Comparison of ENCODE assay signal across 8 mouse cellular contexts in genomic region chrX:144317548-144318163, GRCm38 (mm10). TPM values are rescaled to one million over a fixed set of nuclear protein-coding genes. Genes with fewer than 3 reads are reported as not detected.
DNase-seq lines count a peak whose midpoint lies in the region; ATAC-seq lines count a peak whose summit lies in the region.

Gene Alg13, plus strand, starts transcription at chrX:144317804.

- no peaks in the 10 kb centered on the region for H3K27me3 ChIP-seq in heart, embryonic 13.5 days (replicated peaks)
- H3K27me3 ChIP-seq in liver, embryonic 11.5 days (replicated peaks; ENCODE audit: control insufficient read depth, insufficient read depth, low read length) = no peaks in the 10 kb centered on the region; the same call in 1 of the 2 replicates
- no peaks in the 10 kb centered on the region for H3K27me3 ChIP-seq in splenic B cell, adult 2 months (ENCODE audit: control insufficient read depth, insufficient read depth, low read length, poor library complexity, severe bottlenecking)

- no peaks in the 10 kb centered on the region for H3K4me1 ChIP-seq in brown adipose tissue, adult 24 weeks (ENCODE audit: control insufficient read depth, insufficient read depth, insufficient read length, low read length)
- H3K4me1 ChIP-seq in heart, embryonic 13.5 days = 0 out of 2 replicates have a peak, but pooled peaks cover 2% of the 10 kb centered on the region
- no peaks in the 10 kb centered on the region; the same call in none of the 2 replicates for H3K4me1 ChIP-seq in liver, embryonic 11.5 days (replicated peaks; ENCODE audit: control insufficient read depth, insufficient read depth, low read length)

- H3K27ac ChIP-seq in brown adipose tissue, adult 24 weeks (replicated peaks; ENCODE audit: low read depth, low read length) = no peak within 1 kb of the TSS
- peak within 1 kb of the TSS; percentile 73 for H3K27ac ChIP-seq in heart, embryonic 13.5 days (replicated peaks)
- peak within 1 kb of the TSS; percentile 52 for H3K27ac ChIP-seq in liver, embryonic 11.5 days (ENCODE audit: low read depth, low read length)

- ATAC-seq in erythroid progenitor cell, adult 5-6 weeks (replicated peaks; ENCODE audit: low FRiP score, poor library complexity, severe bottlenecking) = peak; percentile 89
- ATAC-seq in heart, embryonic 13.5 days (ENCODE audit: extremely low read depth, insufficient number of reproducible peaks, low FRiP score, low TSS enrichment) = peak; percentile 77; the same call in 1 of the 2 replicates
- peak; percentile 84 for ATAC-seq in liver, embryonic 11.5 days (replicated peaks; ENCODE audit: low FRiP score)

- H3K4me3 ChIP-seq in brown adipose tissue, adult 24 weeks (ENCODE audit: insufficient read depth, low read depth, low read length) = peak within 1 kb of the TSS; percentile 86
- H3K4me3 ChIP-seq in heart, embryonic 13.5 days = peak within 1 kb of the TSS; percentile 72
- H3K4me3 ChIP-seq in liver, embryonic 11.5 days (ENCODE audit: low read depth, low read length) = peak within 1 kb of the TSS; percentile 69

- no peaks in the 10 kb centered on the region for H3K36me3 ChIP-seq in heart, embryonic 13.5 days
- no peaks in the 10 kb centered on the region for H3K36me3 ChIP-seq in liver, embryonic 11.5 days (ENCODE audit: control insufficient read depth, insufficient read depth, low read length)
- no peaks in the 10 kb centered on the region for H3K36me3 ChIP-seq in splenic B cell, adult 2 months (ENCODE audit: control insufficient read depth, insufficient read depth, low read length, poor library complexity, severe bottlenecking)

- no peaks in the 10 kb centered on the region for H3K9me3 ChIP-seq in heart, embryonic 13.5 days
- no peaks in the 10 kb centered on the region for H3K9me3 ChIP-seq in liver, embryonic 11.5 days (ENCODE audit: control insufficient read depth, low read length)

- 13% methylated on average over 45 of the region's 47 CpGs for WGBS in heart, embryonic 13.5 days
- WGBS in liver, embryonic 11.5 days = 11% methylated on average over 45 of the region's 47 CpGs

- peak within 1 kb of the TSS; percentile 86 for H3K9ac ChIP-seq in heart, embryonic 13.5 days
- H3K9ac ChIP-seq in liver, embryonic 11.5 days (ENCODE audit: low read depth, low read length) = peak within 1 kb of the TSS; percentile 79

- peak within 1 kb of the TSS; percentile 82 for H3K4me2 ChIP-seq in heart, embryonic 13.5 days
- H3K4me2 ChIP-seq in liver, embryonic 11.5 days = peak within 1 kb of the TSS; percentile 64

- DNase-seq in CD4-positive, CD25-positive, alpha-beta regulatory T cell, adult 2 months (ENCODE audit: low read depth, low spot score) = peak; percentile 80
- peak; percentile 89 for DNase-seq in kidney, postnatal 10 days
- peak; percentile 69 for DNase-seq in liver, embryonic 11.5 days (ENCODE audit: low spot score)
- DNase-seq in naive thymus-derived CD4-positive, alpha-beta T cell, adult 2 months (ENCODE audit: low read depth) = peak; percentile 69
- peak; percentile 63 for DNase-seq in splenic B cell, adult 2 months (ENCODE audit: low read depth, low spot score)

RNA-seq across cellular contexts. Expression of gene Alg13, which starts in this region (rescaled TPM):
- polyA plus RNA-seq in brown adipose tissue, adult 24 weeks (2012; ENCODE audit: insufficient read depth, insufficient read length, missing spikeins) = 13.4 and 15.8 TPM in 2 replicates
- 11.3 and 11.9 TPM in 2 replicates for total RNA-seq in erythroid progenitor cell, adult 5-6 weeks (2015; ENCODE audit: low replicate concordance)
- total RNA-seq in erythroid progenitor cell, adult 5-6 weeks (2017; ENCODE audit: low replicate concordance) = 1.2 and 3.7 TPM in 2 replicates
- polyA plus RNA-seq in heart, embryonic 13.5 days (2015; fragmentation: Nextera tagmentation; extraction: Ambion mirVana) = 9.9 and 10.0 TPM in 2 replicates
- polyA plus RNA-seq in liver, embryonic 11.5 days (2014; fragmentation: Nextera tagmentation; extraction: Ambion mirVana) = 21.8 and 24.0 TPM in 2 replicates
